Mouse (Mus musculus): ENCODE measurements around the gene Lage3.
"Not testable (repeated sequence)": the region's sequence is repeated elsewhere in the genome, so short reads cannot be mapped to it uniquely, and the experiment has no call there.

The Lage3 gene

DNA sequence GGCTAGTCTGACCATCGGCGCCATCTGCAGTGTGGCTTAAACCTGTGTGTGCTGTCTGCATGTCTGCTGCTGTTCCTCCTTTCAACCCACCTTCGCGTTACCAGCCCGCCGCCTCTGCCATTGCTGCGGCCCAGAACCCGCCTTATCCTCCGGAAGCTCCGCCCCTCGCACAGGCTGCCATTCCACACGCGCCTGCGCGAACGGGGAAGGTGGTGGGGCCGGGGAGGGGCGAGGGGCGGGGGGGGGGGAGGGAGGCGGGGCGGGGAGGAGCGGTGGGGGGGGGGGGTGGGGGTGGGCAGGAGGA lies at the start of gene Lage3:
Lage3 (minus strand) TSS at position 152 of the 304 bp plus-strand sequence.
- no peak for DNase-seq (ENCODE audit: extremely low read depth, low read depth, low spot score)

DNA sequence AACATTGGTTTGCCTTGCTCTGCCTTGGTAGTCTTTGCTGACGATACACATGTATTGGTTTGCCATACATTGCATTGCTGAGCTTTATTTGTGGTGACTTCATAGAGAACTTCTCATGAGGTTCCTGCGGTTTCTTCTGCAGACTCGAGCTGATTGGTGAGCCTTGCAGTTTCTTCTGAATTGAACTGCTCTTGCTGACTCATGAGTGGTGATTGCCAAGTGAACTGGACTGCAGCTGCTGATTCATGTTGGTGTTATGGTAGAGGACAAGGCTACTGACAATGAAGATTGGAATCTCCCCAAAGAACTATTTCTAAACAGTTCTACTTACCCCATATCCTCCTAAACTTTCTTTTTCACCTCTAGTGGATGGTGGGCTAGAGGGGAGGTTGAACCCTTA lies 46.7 kb upstream of the Lage3 start:
- DNase-seq (ENCODE audit: extremely low read depth, low read depth, low spot score): no peak

DNA sequence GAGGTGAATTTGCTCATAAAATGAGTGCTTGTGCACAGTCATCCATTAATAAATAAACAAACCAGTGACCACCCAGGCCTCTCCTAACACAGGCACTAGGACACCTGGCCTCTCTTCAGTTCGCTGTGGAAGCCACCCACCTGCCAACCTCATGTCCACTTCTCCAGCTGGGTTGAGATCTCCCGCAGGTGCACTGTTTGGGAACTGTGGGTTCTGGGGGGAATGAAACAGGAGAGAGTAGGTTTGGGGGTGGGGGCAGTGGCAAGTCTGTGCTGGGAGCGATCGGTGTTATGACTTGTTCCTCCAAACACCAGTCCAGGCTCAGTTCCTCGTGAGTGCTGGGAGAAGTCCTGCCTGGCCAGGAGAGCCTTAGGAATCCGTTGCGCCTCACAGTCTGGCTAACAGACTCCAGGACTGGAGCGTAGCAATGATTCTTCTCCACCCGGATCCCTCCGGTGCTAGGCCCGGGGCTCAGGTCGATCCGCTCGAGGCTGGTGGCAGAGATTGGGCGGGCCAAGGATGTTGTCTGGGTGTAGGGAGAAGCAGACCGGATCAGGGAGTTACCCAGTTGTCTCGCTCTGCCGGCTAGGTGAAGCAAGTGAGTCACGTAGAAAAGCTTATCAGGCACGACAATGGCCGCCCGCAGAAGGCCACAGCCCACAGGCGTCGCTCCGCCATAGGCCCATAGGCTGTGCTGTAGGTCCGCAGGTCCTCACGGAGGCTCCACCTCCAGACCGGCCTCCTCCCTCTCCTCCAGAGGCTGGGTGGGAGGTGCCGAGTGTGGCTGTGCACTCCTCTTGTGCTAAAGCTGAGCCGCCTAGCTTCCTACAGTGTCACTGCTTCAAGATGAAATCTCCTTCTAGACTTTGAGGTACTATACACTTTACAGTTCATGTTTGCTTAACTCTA lies 39.4 kb upstream of the Lage3 start, which contains the start of the genes Fam3a and Ikbkg:
Fam3a (minus strand) TSS at position 738 of the 909 bp plus-strand sequence.
Ikbkg (plus strand) TSS at position 756 of the 909 bp plus-strand sequence.
- DNase-seq (ENCODE audit: extremely low read depth, low read depth, low spot score): peak; percentile 18

DNA sequence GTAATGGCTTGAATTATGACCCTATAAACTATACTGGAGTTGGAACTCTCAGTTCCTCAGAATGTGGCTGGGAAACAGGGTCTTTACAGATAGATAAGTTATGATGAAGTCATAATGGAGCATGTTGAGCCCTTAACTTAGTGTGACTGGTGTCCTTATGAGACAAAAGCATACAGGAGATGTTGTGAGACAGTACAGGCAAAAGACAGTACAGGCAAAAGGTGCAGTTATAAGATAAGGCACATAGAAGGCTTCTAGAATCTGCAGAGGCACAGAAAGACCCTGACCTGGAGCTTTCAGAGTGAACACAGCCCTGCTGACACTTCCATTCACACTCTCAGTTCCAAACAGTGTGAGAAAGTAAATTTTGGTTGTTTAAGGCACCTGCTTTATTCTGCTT lies 34.7 kb upstream of the Lage3 start:
- DNase-seq (ENCODE audit: extremely low read depth, low read depth, low spot score): no peak

DNA sequence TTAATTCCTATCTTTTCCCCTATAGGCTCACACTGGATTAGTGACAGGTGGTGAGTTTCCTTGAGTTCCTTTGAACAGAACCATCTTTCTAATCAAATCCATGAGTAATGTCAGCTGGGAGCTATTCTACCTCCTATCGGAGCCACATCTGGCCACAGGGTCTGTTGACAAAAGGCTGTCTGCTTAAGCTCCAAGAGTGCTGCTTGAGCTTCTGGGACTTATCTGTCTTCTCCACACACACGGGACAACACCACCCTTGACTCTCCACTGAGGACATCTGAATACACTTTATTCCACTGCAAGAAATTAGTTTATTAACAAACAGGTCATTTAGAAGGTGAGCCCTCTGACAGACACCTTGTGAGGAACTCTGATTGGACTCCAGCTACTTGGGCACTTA lies 31.0 kb upstream of the Lage3 start:
- no peak for DNase-seq (ENCODE audit: extremely low read depth, low read depth, low spot score)

DNA sequence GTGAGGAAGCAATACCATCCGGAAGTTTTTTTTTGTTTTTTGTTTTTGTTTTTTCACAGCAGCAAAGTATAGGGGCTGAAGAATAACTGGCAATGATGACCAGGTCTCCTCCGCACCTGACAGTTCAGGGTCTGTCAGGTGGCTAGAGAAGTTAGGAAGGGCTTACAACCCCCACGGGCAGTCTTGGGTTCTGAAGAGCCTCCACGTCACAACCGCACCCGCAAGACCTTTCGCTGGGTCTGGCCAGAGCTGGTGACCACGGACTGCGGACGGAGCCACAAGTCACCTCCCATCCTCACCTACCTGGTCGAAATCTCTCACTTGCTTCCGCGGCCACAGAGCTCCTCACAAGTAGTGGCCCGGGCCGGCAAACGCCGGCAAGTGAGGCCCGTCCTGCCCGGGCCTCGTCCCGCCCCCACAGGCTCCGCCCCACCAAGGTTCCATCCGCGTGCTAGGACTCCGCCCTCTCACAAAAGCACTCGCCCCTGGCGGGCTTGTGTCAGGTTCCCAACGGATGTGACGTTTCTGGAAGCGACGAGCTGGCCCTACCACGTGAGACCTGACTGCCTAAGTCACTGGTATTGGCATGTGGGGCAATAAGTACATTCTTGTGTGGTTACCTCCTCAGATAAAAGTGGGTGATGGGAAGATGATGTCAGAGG lies 19.6 kb upstream of the Lage3 start, which contains the start of the genes Ubl4a and Slc10a3:
Ubl4a (minus strand) TSS at position 331 of the 662 bp plus-strand sequence.
Slc10a3 (minus strand) TSS at position 462 of the 662 bp plus-strand sequence.
- DNase-seq (ENCODE audit: extremely low read depth, low read depth, low spot score): peak; percentile 26

DNA sequence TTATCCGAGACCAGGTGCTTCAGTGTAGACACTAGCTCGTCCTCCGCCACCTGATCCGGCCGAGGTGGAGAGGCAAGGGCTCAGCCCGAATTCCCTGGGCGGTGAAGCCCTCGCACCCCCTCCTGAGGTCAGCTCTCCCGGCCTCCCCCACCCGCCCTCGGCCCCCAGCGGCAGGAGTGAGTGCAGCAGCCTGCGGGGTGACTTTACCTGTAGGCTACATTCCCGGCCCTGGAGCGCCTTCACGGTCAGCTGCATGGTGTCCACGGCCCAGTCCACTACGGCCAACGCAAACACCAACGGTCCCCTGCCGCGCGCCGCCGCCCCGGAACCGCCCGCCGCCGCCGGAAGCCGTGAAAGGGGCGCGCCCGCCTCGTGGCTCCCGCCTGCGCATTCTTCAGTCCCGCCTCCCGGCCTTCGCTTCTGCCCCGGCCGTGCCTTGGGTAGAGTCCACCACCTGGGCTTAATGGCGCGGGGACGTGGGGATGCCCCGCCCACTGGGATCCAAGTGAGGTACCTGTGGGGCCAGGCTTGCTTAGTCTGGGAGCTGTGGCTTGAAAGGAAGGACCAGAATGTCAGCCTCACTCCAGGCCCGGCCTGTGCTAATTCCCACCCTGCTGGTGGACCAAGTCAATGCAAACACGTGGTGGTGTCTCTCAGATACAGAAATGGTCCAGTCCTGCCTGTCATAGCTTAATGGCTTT lies 14.9 kb upstream of the Lage3 start:
- DNase-seq (ENCODE audit: extremely low read depth, low read depth, low spot score): no peak

DNA sequence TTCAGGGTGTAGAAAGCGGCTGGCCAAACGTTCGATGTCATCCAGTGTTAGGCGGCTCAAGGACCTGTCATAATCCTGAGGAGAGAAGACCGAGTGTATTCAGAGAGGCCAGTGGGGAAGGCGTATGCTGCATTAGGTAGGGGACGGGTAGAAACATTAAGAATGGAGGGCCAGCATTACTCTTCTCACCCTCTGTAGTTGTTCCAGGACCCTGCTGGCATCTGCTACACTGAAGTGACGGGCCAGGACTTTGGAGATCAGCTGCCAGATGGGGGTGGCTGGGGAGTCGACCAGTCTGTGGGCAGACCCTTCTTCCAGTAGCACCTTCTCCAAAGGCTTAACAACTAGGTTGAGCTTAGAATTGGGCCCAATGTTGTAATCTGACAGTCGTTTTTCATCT lies 14.1 kb upstream of the Lage3 start:
- DNase-seq (ENCODE audit: extremely low read depth, low read depth, low spot score): no peak

DNA sequence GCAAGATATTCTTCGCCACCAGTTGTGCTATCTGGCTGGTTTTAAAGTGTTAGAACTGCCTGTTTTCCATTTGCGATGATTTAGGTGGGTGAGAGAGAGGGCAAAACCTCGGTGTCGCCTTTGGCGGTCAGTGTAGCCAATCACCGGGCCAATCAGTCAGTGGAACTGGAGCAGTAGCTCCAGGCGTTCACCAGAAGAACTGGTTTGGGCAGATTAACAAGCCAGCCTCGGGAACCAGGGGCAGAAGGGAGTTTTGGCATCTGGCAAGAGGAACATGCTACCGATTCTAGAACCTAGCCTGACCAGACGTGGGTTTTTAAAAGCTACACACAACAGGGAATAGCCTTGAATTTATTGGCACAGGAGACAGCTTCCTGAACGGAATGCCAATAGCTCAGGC lies 5.8 kb upstream of the Lage3 start:
- DNase-seq (ENCODE audit: extremely low read depth, low read depth, low spot score): peak; percentile 36

DNA sequence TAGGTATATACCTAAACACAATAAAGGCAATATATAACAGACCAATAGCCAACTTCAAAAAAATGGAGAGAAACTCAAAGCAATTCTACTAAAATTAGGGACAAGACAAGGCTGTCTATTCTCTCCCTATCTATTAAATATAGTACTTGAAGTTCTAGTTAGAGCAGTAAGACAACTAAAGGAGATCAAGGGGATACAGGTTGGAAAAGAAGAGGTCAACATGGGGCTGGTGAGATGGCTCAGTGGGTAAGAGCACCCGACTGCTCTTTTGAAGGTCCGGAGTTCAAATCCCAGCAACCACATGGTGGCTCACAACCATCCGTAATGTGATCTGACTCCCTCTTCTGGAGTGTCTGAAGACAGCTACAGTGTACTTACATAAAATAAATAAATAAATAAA lies 3.7 kb upstream of the Lage3 start:
- not testable (repeated sequence) for DNase-seq (ENCODE audit: extremely low read depth, low read depth, low spot score)

DNA sequence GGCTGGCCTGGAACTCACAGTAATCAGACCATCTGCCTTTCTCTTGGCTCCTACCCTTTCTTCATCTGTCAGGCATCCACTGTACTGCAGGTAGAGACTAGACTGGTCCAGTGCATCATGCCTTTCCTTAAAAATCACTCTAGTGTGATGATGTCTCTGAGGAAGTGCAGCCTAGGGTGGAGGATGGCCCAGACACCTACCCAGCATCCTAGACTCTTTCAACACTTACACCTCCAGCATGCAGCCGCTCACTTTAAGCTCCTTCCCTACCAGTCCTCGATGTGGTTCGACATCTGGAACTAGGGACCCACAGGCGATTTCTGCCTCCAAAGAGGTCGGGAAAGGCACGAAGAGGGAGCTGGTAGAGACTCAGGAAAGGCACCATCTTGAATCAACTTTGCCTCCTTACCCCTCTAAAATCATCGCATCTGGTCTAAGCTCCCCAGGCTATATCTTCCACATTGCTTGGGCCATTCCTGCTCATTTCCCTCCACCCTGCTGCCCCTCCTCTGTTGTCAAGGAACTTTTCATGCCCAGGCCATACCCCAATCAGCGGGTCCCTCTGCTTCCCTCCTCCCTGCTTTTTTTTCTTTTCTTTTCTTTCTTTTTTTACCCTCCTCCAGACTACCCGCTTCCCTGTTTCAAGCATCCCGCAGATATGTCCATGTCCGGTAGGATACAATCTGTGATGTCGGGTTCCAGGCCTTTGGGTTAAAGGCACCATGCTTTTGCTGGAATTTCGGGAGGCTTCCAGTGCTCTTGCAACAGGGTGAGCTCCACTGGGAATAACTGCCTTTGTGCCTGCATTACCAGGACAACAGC lies 562 bp downstream of the Lage3 start:
- DNase-seq (ENCODE audit: extremely low read depth, low read depth, low spot score): no peak

DNA sequence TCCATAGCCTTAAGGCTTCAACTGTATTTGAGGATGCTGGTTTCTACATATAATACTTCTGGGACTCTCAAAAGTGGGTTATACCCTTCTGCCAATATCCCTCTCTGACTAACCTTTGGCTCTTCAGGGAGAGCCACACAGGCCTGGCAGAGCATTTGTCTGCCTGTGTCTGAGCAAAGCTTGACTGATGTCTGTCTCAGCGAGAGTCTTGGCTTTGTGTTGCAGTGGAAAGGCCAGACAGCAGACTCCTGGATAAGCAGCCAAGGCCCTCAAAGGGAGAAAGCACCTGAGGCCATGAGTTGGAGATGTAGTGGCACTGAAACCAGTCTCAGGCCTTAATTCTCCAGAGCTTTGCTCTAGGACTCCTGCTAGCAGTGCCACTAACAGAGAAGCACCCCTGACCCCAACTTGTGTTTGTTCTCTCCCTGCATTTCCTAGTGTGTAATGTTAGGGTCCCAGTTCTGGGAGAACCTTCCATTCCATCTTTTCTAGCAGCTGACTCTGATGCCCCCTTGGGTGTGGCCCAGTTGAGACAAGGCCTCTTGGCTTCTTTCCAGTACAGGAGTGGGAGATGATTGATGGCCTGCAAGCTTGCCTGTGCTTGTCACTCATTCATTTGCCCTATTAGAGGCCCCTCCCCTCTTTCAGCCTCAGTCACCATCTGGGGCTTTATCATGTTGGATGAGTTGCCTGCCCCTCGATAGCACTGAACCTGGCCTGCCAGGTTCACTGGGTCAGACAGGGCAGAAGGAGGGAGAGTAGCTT lies 23.1 kb downstream of the Lage3 start:
- DNase-seq (ENCODE audit: extremely low read depth, low read depth, low spot score): no peak

DNA sequence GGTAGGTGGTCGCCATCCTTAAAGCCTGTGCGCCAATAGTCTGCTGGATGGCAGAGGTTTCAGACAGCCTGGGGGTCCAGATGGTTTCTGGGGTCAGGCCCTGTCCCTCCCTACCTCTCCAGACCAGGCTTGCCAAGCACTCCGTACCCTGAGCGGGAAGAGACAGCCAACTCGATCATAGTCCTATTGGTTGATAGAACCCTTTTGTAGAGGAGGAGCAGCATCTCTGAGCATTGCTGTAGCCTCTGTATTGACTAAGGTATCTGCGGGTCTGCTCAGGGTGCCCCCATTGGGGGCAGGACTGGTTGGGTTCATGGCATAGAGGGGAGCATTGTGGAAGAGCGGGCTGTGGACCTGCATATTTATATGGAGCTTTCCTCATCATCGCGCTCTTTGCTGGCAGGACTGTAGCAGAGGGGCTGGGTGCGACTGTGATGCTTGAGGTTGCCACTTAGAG lies 24.2 kb downstream of the Lage3 start:
- DNase-seq (ENCODE audit: extremely low read depth, low read depth, low spot score): no peak

DNA sequence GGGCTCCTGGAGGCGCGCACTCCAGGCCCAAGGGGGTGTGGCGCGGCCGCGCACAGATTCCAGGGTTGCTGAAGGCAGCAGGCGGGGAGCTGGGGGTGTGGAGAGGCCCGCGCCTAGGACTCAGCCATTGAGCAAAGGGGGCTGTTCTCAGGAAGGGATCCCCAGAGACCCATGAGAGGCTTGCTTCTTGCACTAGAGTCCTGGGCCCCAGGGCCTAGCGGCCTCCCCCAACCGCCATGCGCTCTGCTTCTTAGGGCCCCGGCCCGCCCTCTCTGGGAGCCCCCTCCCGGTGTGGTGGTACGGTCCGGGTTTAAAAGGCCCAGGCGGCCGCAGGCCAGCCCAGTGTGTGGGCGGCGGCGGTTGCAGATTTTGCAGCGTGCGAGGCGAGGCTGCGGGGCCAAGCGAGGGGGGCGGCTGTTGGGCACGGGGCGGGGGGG lies 24.7 kb downstream of the Lage3 start, which contains the start of gene Plxna3:
Plxna3 (plus strand) TSS at position 342 of the 437 bp plus-strand sequence.
- no peak for DNase-seq (ENCODE audit: extremely low read depth, low read depth, low spot score)

DNA sequence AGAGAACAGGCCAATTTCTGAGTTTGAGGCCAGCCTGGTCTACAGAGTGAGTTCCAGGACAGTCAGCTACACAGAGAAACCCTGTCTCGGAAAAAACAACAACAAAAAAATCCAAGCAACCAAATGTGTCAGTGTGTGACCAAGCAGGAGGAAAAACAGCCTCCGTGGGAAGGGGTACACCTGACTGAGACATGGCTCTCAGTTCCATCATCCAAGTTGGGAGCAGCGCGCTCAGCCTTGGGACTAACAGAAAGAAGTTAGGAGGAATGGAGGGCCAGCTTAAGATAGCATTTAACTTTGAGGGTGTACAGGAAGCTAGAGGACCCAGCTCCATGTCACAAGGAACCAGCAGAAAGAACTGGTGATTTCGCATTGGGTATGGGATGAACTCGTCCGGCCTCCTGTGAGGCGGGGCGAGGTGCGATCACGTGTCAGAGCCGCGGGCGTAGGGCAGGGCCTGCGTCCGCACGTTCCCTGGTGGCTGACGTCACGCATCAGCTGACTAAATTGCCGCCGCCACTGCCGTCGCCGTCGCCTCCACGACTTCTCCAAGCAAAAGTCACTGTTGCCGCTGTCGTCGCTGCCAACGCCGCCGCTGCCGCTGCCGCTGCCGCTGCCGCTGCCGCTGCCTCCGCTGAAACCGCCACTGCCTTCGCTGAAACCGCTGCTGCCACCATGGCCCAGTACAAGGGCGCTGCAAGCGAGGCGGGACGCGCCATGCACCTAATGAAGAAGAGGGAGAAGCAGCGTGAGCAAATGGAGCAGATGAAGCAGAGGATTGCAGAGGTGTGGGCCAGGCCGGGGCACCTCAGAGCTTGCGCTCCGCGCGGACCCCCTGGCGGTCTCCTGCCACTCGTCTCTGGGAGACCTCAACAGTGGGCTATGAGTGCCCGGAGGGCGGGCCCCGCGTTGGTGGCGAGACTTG lies 40.6 kb downstream of the Lage3 start, which contains the start of gene Fam50a:
Fam50a (plus strand) TSS at position 494 of the 925 bp plus-strand sequence.
- DNase-seq (ENCODE audit: extremely low read depth, low read depth, low spot score): no peak

DNA sequence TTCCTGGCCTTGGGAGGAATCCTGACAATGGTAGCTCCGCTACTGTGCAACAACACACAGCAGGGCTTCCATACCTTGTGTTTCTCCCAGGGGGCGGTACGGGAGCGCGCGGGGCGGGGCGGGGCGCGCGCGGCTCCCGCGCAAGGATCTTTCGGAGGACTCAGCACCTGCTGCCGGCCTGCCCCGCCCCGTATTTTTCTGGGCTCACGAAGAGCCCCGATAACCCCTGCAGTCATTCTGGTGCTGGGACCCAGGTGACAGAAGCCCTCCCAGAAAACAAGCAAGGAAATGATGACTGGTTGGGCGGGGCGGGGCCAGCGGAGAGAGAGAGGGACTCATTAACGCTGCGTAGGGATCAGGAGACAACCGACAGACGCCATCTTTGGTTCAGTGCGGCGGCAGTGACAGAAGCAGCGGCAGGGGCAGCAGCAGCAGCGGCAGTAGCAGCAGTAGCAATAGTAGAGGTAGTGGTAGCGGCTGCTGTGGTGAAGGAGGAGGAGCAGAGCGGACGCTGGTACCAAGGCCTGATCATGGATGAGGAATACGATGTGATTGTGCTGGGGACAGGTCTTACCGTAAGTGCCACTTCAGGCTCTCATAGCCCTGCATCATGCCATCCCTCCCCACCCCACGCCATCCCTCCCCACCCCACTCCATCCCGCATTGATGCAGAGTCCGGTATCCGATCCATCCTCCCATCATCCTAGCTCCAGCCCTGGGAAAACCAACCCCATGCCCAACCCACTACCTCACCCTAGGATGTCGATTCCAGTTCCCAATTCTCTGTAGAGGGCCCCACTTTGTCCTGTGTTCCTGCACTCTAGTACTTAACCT lies 48.3 kb downstream of the Lage3 start, which contains the start of gene Gdi1:
Gdi1 (plus strand) TSS at position 132 of the 834 bp plus-strand sequence.
- DNase-seq (ENCODE audit: extremely low read depth, low read depth, low spot score): no peak
